Mouse (Mus musculus): ENCODE data around the gene Slc9a1. TPM values are rescaled to one million over a fixed set of nuclear protein-coding genes. Genes with fewer than 3 reads are reported as not detected.

The Slc9a1 gene
- 8.0 and 8.5 TPM in 2 replicates for polyA plus RNA-seq (2014; fragmentation: Nextera tagmentation; extraction: Ambion mirVana)

GRCm38 (mm10) chr4:133369553-133370297, at the start of gene Slc9a1:
Gene Slc9a1, plus strand, starts transcription at chr4:133369706.
- ATAC-seq (ENCODE audit: insufficient number of reproducible peaks, low FRiP score, low TSS enrichment, low read depth): peak; percentile 92

GRCm38 (mm10) chr4:133328129-133328528, 41.4 kb upstream of the Slc9a1 start:
- DNase-seq (ENCODE audit: low spot score) (no peak), ATAC-seq (ENCODE audit: insufficient number of reproducible peaks, low FRiP score, low TSS enrichment, low read depth) (no peak)
- H3K27ac ChIP-seq (replicated peaks; ENCODE audit: low read depth, low read length): no peak overlapping the region
- H3K9me3 ChIP-seq (ENCODE audit: control insufficient read depth, low read length): no peaks in the 10 kb centered on the region
- H3K36me3 ChIP-seq (ENCODE audit: control insufficient read depth, insufficient read depth, low read length): no peaks in the 10 kb centered on the region; the same call in 1 of the 2 replicates
- no peaks in the 10 kb centered on the region for H3K4me1 ChIP-seq (ENCODE audit: control insufficient read depth, insufficient read depth, low read length)
- no peak overlapping the region for H3K4me2 ChIP-seq (ENCODE audit: low read depth, severe bottlenecking)
- H3K9ac ChIP-seq (ENCODE audit: low read length): no peak overlapping the region
- no peak overlapping the region for H3K4me3 ChIP-seq (ENCODE audit: low read depth, low read length)
- no peaks in the 10 kb centered on the region for H3K27me3 ChIP-seq (ENCODE audit: control insufficient read depth, insufficient read depth, low read length)
- WGBS: 90% methylated on average over 7 of the region's 7 CpGs

More at GRCm38 (mm10) chr4:133369553-133370297, at the start of gene Slc9a1:
- Histone ChIP-seq H3K27me3 (ENCODE audit: control insufficient read depth, insufficient read depth, low read length) (no peaks in the 10 kb centered on the region), H3K27ac (replicated peaks; ENCODE audit: low read depth, low read length) (peak within 1 kb of the TSS; percentile 72), H3K36me3 (ENCODE audit: control insufficient read depth, insufficient read depth, low read length) (no peaks in the 10 kb centered on the region), H3K4me2 (ENCODE audit: low read depth, severe bottlenecking) (peak within 1 kb of the TSS; percentile 77), H3K4me1 (ENCODE audit: control insufficient read depth, insufficient read depth, low read length) (peaks cover 31% of the 10 kb centered on the region), H3K9me3 (ENCODE audit: control insufficient read depth, low read length) (no peaks in the 10 kb centered on the region), H3K4me3 (ENCODE audit: low read depth, low read length) (peak within 1 kb of the TSS; percentile 93), H3K9ac (ENCODE audit: low read length) (peak within 1 kb of the TSS; percentile 91)
- under 1% methylated on average over 40 of the region's 40 CpGs for WGBS
- DNase-seq (ENCODE audit: low spot score): peak; percentile 94

GRCm38 (mm10) chr4:133330296-133330695, 39.2 kb upstream of the Slc9a1 start:
- ATAC-seq (ENCODE audit: insufficient number of reproducible peaks, low FRiP score, low TSS enrichment, low read depth) (no peak), DNase-seq (ENCODE audit: low spot score) (no peak)
- Histone ChIP-seq H3K36me3 (ENCODE audit: control insufficient read depth, insufficient read depth, low read length) (no peaks in the 10 kb centered on the region), H3K9me3 (ENCODE audit: control insufficient read depth, low read length) (no peaks in the 10 kb centered on the region), H3K4me3 (ENCODE audit: low read depth, low read length) (no peak overlapping the region), H3K9ac (ENCODE audit: low read length) (no peak overlapping the region), H3K4me1 (ENCODE audit: control insufficient read depth, insufficient read depth, low read length) (no peaks in the 10 kb centered on the region), H3K4me2 (ENCODE audit: low read depth, severe bottlenecking) (no peak overlapping the region), H3K27me3 (ENCODE audit: control insufficient read depth, insufficient read depth, low read length) (no peaks in the 10 kb centered on the region), H3K27ac (replicated peaks; ENCODE audit: low read depth, low read length) (no peak overlapping the region)
- 75% methylated on average over 4 of the region's 4 CpGs for WGBS

- ATAC-seq (ENCODE audit: insufficient number of reproducible peaks, low FRiP score, low TSS enrichment, low read depth) (no peak), DNase-seq (ENCODE audit: low spot score) (no peak)
- Histone ChIP-seq H3K4me2 (ENCODE audit: low read depth, severe bottlenecking) (no peak overlapping the region), H3K4me1 (ENCODE audit: control insufficient read depth, insufficient read depth, low read length) (0 out of 2 replicates have a peak, but pooled peaks cover 4% of the 10 kb centered on the region), H3K9ac (ENCODE audit: low read length) (no peak overlapping the region), H3K4me3 (ENCODE audit: low read depth, low read length) (no peak overlapping the region), H3K9me3 (ENCODE audit: control insufficient read depth, low read length) (no peaks in the 10 kb centered on the region), H3K36me3 (ENCODE audit: control insufficient read depth, insufficient read depth, low read length) (no peaks in the 10 kb centered on the region), H3K27ac (replicated peaks; ENCODE audit: low read depth, low read length) (no peak overlapping the region), H3K27me3 (ENCODE audit: control insufficient read depth, insufficient read depth, low read length) (no peaks in the 10 kb centered on the region)
- 59% methylated on average over 6 of the region's 6 CpGs for WGBS
These were observed 36.2 kb upstream of the Slc9a1 start for GRCm38 (mm10) chr4:133333306-133333705.

GRCm38 (mm10) chr4:133337833-133338520, 31.5 kb upstream of the Slc9a1 start:
- H3K36me3 ChIP-seq (ENCODE audit: control insufficient read depth, insufficient read depth, low read length): no peaks in the 10 kb centered on the region
- peak overlapping the region; percentile 66 for H3K4me2 ChIP-seq (ENCODE audit: low read depth, severe bottlenecking)
- H3K9me3 ChIP-seq (ENCODE audit: control insufficient read depth, low read length): no peaks in the 10 kb centered on the region
- H3K4me3 ChIP-seq (ENCODE audit: low read depth, low read length): peak overlapping the region; percentile 85
- WGBS: 16% methylated on average over 14 of the region's 14 CpGs
- 0 out of 2 replicates have a peak, but pooled peaks cover 4% of the 10 kb centered on the region for H3K4me1 ChIP-seq (ENCODE audit: control insufficient read depth, insufficient read depth, low read length)
- ATAC-seq (ENCODE audit: insufficient number of reproducible peaks, low FRiP score, low TSS enrichment, low read depth) (no peak), DNase-seq (ENCODE audit: low spot score) (no peak)
- peak overlapping the region; percentile 84 for H3K9ac ChIP-seq (ENCODE audit: low read length)
- H3K27me3 ChIP-seq (ENCODE audit: control insufficient read depth, insufficient read depth, low read length): no peaks in the 10 kb centered on the region
- H3K27ac ChIP-seq (replicated peaks; ENCODE audit: low read depth, low read length): no peak overlapping the region

- peak overlapping the region; percentile 66 for H3K4me2 ChIP-seq (ENCODE audit: low read depth, severe bottlenecking)
- ATAC-seq (ENCODE audit: insufficient number of reproducible peaks, low FRiP score, low TSS enrichment, low read depth) (peak; percentile 20; the same call in 1 of the 2 replicates), DNase-seq (ENCODE audit: low spot score) (no peak)
- no peaks in the 10 kb centered on the region for H3K36me3 ChIP-seq (ENCODE audit: control insufficient read depth, insufficient read depth, low read length)
- H3K27me3 ChIP-seq (ENCODE audit: control insufficient read depth, insufficient read depth, low read length): no peaks in the 10 kb centered on the region
- H3K9ac ChIP-seq (ENCODE audit: low read length): peak overlapping the region; percentile 84
- peak overlapping the region; percentile 85 for H3K4me3 ChIP-seq (ENCODE audit: low read depth, low read length)
- WGBS: 0% methylated on average over 39 of the region's 39 CpGs
- 0 out of 2 replicates have a peak, but pooled peaks cover 4% of the 10 kb centered on the region for H3K4me1 ChIP-seq (ENCODE audit: control insufficient read depth, insufficient read depth, low read length)
- H3K9me3 ChIP-seq (ENCODE audit: control insufficient read depth, low read length): no peaks in the 10 kb centered on the region
- H3K27ac ChIP-seq (replicated peaks; ENCODE audit: low read depth, low read length): peak overlapping the region; percentile 73; the same call in 1 of the 2 replicates
These were observed 30.9 kb upstream of the Slc9a1 start for GRCm38 (mm10) chr4:133338521-133339095.

GRCm38 (mm10) chr4:133339148-133339749, 30.3 kb upstream of the Slc9a1 start:
- no peaks in the 10 kb centered on the region for H3K27me3 ChIP-seq (ENCODE audit: control insufficient read depth, insufficient read depth, low read length)
- WGBS: under 1% methylated on average over 56 of the region's 60 CpGs
- ATAC-seq (ENCODE audit: insufficient number of reproducible peaks, low FRiP score, low TSS enrichment, low read depth): peak; percentile 96

GRCm38 (mm10) chr4:133340217-133340616, 29.3 kb upstream of the Slc9a1 start:
- H3K36me3 ChIP-seq (ENCODE audit: control insufficient read depth, insufficient read depth, low read length): no peaks in the 10 kb centered on the region
- no peak overlapping the region for H3K4me2 ChIP-seq (ENCODE audit: low read depth, severe bottlenecking)
- WGBS: 80% methylated on average over 2 of the region's 2 CpGs

More at GRCm38 (mm10) chr4:133339148-133339749, 30.3 kb upstream of the Slc9a1 start:
- DNase-seq (ENCODE audit: low spot score): peak; percentile 97
- Histone ChIP-seq H3K36me3 (ENCODE audit: control insufficient read depth, insufficient read depth, low read length) (no peaks in the 10 kb centered on the region), H3K4me3 (ENCODE audit: low read depth, low read length) (peak overlapping the region; percentile 85), H3K4me2 (ENCODE audit: low read depth, severe bottlenecking) (peak overlapping the region; percentile 66), H3K27ac (replicated peaks; ENCODE audit: low read depth, low read length) (peak overlapping the region; percentile 73; the same call in 1 of the 2 replicates), H3K9ac (ENCODE audit: low read length) (peak overlapping the region; percentile 84), H3K4me1 (ENCODE audit: control insufficient read depth, insufficient read depth, low read length) (0 out of 2 replicates have a peak, but pooled peaks cover 4% of the 10 kb centered on the region), H3K9me3 (ENCODE audit: control insufficient read depth, low read length) (no peaks in the 10 kb centered on the region)

More at GRCm38 (mm10) chr4:133340217-133340616, 29.3 kb upstream of the Slc9a1 start:
- Histone ChIP-seq H3K9ac (ENCODE audit: low read length) (no peak overlapping the region), H3K4me1 (ENCODE audit: control insufficient read depth, insufficient read depth, low read length) (0 out of 2 replicates have a peak, but pooled peaks cover 4% of the 10 kb centered on the region), H3K9me3 (ENCODE audit: control insufficient read depth, low read length) (no peaks in the 10 kb centered on the region), H3K4me3 (ENCODE audit: low read depth, low read length) (no peak overlapping the region), H3K27ac (replicated peaks; ENCODE audit: low read depth, low read length) (no peak overlapping the region), H3K27me3 (ENCODE audit: control insufficient read depth, insufficient read depth, low read length) (no peaks in the 10 kb centered on the region)
- ATAC-seq (ENCODE audit: insufficient number of reproducible peaks, low FRiP score, low TSS enrichment, low read depth) (no peak), DNase-seq (ENCODE audit: low spot score) (no peak)

Measured in limb, embryonic 11.5 days (tissue).